Mouse (Mus musculus): ENCODE measurements around the gene Tmem97. TPM values are rescaled to one million over a fixed set of nuclear protein-coding genes. Genes with fewer than 3 reads are reported as not detected.

Tmem97 gene
- 40.5 and 42.6 TPM in 2 replicates for polyA plus RNA-seq (2021; fragmentation: Nextera tagmentation)
- long read RNA-seq, experiment 1, transcript Tmem97-201 (3 exons, 1,375 nt), result major isoform, 69 of 71 reads
- long read RNA-seq, experiment 1, partial matches to known transcripts, result 0 of 71 reads
- long read RNA-seq, experiment 1, other reads (novel, unspliced or antisense), result 2 of 71 reads
- long read RNA-seq, experiment 2, transcript Tmem97-201 (3 exons, 1,375 nt), result major isoform, 36 of 40 reads
- long read RNA-seq, experiment 2, partial matches to known transcripts, result 3 of 40 reads
- long read RNA-seq, experiment 2, other reads (novel, unspliced or antisense), result 1 of 40 reads

DNA sequence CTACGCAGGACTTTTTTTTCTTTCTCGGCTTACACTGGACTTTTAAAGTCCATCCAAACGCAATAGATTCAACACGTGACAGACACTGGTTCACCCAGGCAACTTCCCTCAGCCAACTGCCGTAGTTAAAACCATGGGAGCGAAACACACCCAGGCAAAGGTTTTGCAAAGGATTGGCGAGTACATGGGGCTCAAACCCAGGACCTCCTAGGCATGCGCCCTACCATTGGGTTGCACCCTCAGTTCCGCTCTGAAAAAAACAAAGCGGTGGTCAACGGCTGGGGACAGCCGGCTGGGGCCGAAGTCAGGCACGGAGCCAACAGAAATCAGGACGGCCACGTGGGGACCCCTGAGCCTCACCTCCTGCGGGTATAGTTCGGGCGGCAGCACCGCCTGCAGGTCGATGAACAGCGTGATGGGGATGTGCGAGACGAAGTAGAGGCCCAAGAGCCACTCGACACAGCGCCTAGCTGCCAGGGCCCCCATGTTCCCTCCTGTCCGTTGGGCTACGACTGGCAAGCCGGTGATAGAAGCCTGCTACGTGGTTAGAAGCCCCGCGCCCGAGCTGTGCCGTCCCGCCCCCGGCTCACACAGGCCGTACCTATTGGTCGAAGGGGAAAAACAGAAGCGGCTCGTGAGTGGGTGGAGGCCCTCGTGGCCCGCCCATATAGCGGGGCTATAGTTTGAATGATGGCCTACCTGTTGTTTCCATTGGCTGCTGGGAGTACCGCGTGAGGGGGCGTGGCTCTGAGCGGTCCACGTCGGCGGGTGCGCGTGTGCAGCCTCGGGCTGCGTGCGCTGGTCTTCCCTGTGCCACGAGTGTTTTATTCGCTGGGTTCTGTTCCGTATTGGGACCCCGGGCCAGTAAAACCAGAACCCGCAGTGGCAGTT lies at the start of gene Tmem97:
Tmem97 (minus strand) TSS at position 610 of the 891 bp plus-strand sequence.

GRCm38 (mm10) chr11:78536080-78536689 lies 14.4 kb downstream of the Tmem97 start, which contains the start of the genes Tnfaip1 and Ift20:
Tnfaip1 (minus strand) TSS chr11:78536332.
Ift20 (plus strand) TSS chr11:78536361.

GRCm38 (mm10) chr11:78512025-78512957 lies 38.3 kb downstream of the Tmem97 start, which contains the start of the genes Tmem199 and Poldip2:
Tmem199 (minus strand) TSS chr11:78512172.
Poldip2 (plus strand) TSS chr11:78512193.

GRCm38 (mm10) chr11:78502909-78503650 lies 47.5 kb downstream of the Tmem97 start, which contains the start of gene Sebox:
Sebox (plus strand) TSS chr11:78503447.

DNA sequence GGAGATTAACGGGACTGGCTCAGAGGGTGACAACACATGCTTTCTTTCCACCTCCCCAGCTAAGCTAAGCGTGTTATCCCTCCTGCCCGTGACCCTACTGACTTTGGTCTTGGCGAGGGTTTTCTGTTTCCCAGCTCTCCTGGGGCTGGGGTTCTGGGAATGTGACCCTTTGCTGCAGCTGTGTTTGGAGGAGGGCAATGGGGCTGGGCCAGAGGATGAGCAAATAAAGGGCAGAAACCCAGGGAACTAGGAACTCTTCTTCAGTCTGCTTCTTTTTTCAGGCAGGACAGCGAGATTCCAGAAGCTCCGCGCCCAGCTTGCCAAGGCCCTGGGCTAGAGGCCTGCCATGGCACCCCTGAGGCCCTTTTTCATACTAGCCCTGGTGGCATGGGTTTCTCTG lies 51.6 kb downstream of the Tmem97 start, which contains the start of gene Vtn:
Vtn (plus strand) TSS at position 88 of the 400 bp plus-strand sequence.

DNA sequence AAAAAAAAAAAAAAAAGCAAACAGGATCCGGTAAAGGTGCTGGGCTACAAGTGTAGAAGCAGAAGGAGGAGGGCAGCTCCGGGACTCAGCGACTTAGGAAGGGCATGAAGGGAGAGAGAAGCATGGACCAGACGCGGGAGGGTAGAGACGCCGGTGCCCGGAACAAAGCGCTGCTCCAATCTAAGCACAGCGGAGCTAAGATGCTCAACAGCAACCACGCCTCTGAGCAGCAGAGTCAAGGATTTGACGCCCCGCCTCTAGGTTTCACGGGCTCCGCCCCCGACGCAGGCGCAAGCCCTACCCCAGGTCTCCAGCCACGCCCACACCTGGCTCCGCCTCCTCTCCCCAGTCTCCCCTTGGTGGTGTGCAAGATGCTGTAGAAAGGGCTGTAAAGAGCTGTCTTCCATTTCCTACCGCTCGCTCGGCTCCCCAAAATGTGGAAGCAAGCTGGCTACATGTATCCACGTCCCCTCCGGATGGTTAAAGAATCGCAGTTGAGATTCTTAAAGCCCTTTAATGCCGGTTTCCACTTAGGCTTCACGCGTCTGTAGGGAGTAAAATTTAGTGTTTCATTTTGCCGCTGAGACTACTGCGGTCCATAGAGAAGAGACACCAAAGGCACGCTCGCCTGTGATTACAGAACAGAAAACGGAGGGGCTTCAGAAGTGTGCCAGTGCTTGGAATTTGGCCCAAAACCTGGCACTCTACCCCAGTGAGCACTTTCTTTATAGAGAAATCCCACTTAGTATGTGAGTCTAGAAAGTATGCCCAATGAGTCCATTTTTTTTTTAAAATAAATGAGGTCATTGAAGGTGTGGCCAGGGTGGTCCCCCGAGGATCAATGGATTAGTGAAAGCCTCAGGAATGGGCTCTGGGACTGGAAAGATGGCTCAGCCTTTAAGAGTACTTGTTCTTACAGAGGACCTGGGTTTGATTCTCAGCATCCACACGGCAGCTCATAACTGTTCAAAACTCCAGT lies 52.7 kb downstream of the Tmem97 start, which contains the start of gene Sarm1:
Sarm1 (minus strand) TSS at position 211 of the 979 bp plus-strand sequence.

Other genes with a start within 250 kb of the Tmem97 start
- 1.7 TPM in 2 replicates for gene Spag5, start 249.2 kb downstream of the Tmem97 start, polyA plus RNA-seq (2021; fragmentation: Nextera tagmentation)
- gene Aldoc, start 227.8 kb downstream of the Tmem97 start, polyA plus RNA-seq (2021; fragmentation: Nextera tagmentation), result 1,417 and 1,712 TPM in 2 replicates
- gene Pigs, start 222.4 kb downstream of the Tmem97 start, polyA plus RNA-seq (2021; fragmentation: Nextera tagmentation), result 53.9 and 59.8 TPM in 2 replicates
- gene Unc119, start 207.3 kb downstream of the Tmem97 start, polyA plus RNA-seq (2021; fragmentation: Nextera tagmentation), result 7.4 and 56.0 TPM in 2 replicates
- gene Foxn1, start 164.2 kb downstream of the Tmem97 start, polyA plus RNA-seq (2021; fragmentation: Nextera tagmentation), result not detected in 2 replicates
- not detected in 2 replicates for gene Slc13a2, start 128.6 kb downstream of the Tmem97 start, polyA plus RNA-seq (2021; fragmentation: Nextera tagmentation)
- 12.3 and 16.4 TPM in 2 replicates for gene Slc46a1, start 85.1 kb downstream of the Tmem97 start, polyA plus RNA-seq (2021; fragmentation: Nextera tagmentation)
- gene Sarm1, start 53.0 kb downstream of the Tmem97 start, polyA plus RNA-seq (2021; fragmentation: Nextera tagmentation), result 16.2 and 17.2 TPM in 2 replicates
- 50.1 and 59.0 TPM in 2 replicates for gene Vtn, start 51.7 kb downstream of the Tmem97 start, polyA plus RNA-seq (2021; fragmentation: Nextera tagmentation)
- gene Sebox, start 47.3 kb downstream of the Tmem97 start, polyA plus RNA-seq (2021; fragmentation: Nextera tagmentation), result 1.9 and 2.2 TPM in 2 replicates
- gene Tmem199, start 38.6 kb downstream of the Tmem97 start, polyA plus RNA-seq (2021; fragmentation: Nextera tagmentation), result 61.9 and 65.7 TPM in 2 replicates
- gene Poldip2, start 38.6 kb downstream of the Tmem97 start, polyA plus RNA-seq (2021; fragmentation: Nextera tagmentation), result 155 and 159 TPM in 2 replicates
- 16.2 and 24.4 TPM in 2 replicates for gene Tnfaip1, start 14.4 kb downstream of the Tmem97 start, polyA plus RNA-seq (2021; fragmentation: Nextera tagmentation)
- gene Ift20, start 14.4 kb downstream of the Tmem97 start, polyA plus RNA-seq (2021; fragmentation: Nextera tagmentation), result 185 and 201 TPM in 2 replicates
- 29.7 and 68.6 TPM in 2 replicates for gene Nlk, start 146.6 kb upstream of the Tmem97 start, polyA plus RNA-seq (2021; fragmentation: Nextera tagmentation)
- gene Ccnq, start 201.0 kb upstream of the Tmem97 start, polyA plus RNA-seq (2021; fragmentation: Nextera tagmentation), result 57.5 and 67.6 TPM in 2 replicates

Data from left cerebral cortex, adult 6 months (tissue).